Mouse (Mus musculus): ENCODE results near the gene Agl.

Gene Agl

DNA sequence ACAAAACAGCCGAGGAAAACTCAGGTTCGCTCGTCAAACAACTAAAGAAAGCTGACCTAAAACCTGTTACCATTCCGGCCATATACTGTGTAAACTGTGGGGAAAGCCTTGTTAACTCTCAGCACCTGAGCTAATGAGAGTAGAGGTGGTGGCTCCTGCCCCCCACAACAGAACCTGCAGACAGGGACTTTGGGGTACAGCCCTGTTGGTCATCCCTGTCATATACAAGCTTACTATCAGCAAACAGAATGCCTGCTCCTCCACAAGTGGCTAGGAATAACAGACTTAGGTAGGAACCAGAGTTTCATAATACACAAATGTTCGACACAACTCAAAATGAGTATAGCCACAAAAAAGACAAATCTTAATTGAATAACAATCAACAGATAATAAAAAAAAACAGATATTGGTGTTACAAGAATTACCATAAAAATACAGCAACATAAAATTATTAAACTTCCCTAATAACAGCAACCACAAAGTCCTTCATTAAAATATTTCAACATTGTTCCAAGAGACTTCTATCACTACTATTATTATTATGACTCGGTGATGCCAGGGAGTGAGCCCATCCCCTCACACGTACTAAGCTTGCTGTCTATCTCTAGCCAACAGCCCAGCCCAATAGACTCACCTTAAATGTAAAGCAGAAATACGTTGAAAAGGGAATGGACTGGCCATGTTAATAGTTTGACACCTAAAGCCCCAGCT lies 112.9 kb downstream of the Agl start:
- DNase-seq (ENCODE audit: low spot score in 2 of 2): no peak

GRCm38 (mm10) chr3:116694312-116694711 lies 113.7 kb downstream of the Agl start:
- no peak for DNase-seq (ENCODE audit: low spot score in 2 of 2)
